Mouse (Mus musculus) CH12.LX (cell line): ENCODE measurements at regions not wholly inside any gene's neighbourhood (a gene's known extent, or its start where the extent isn't known, plus 50 kb on each side); places are given as distances from the start of the nearest gene placed in this dataset.

Experiments
- DNase-seq: peaks from one replicate; pipeline ENCODE4 v3.0.0-alpha.2; 2013; ENCODE audit errors: extremely low read depth
- H3K27ac ChIP-seq: 2 replicates; pipeline ENCODE4 v1.5.1; 2012; ENCODE audit warnings: low read depth, mild to moderate bottlenecking, control low read depth, moderate library complexity; ENCODE audit not compliant: insufficient read depth
- H3K27me3 ChIP-seq: replicated peaks from 2 replicates; pipeline ENCODE3; 2012; ENCODE audit warnings: inconsistent platforms
- H3K36me3 ChIP-seq, 2 experiments: replicated peaks in 1 of 2; 2 replicates each; pipeline versions ENCODE3 to v1.6.1; 2012; ENCODE audit warnings: inconsistent platforms in 1 of 2, low read length in 1 of 2, mild to moderate bottlenecking in 1 of 2, mixed read lengths in 1 of 2, moderate library complexity in 1 of 2; ENCODE audit not compliant: control insufficient read depth in 1 of 2, insufficient read depth in 1 of 2
- H3K4me1 ChIP-seq, 2 experiments: 2 replicates each; pipeline ENCODE4 v1.6.1; 2012; ENCODE audit warnings: inconsistent platforms in 1 of 2, moderate library complexity in 1 of 2; ENCODE audit not compliant: insufficient read depth in 2 of 2, control insufficient read depth in 1 of 2
- H3K4me2 ChIP-seq: 2 replicates; pipeline ENCODE4 v1.6.1; 2012; ENCODE audit warnings: low read depth, mild to moderate bottlenecking, control low read depth; ENCODE audit not compliant: poor library complexity, insufficient read depth, severe bottlenecking
- H3K4me3 ChIP-seq, 3 experiments: fragments of 150-350 bp in 1 of 3; sonication (generic) in 1 of 3; replicated peaks in 1 of 3; 2 replicates each; pipeline versions ENCODE3 to v1.5.1; 2011 to 2012; ENCODE audit warnings: low read depth in 2 of 3, low read length in 2 of 3, mild to moderate bottlenecking in 2 of 3, moderate library complexity in 2 of 3, control low read depth in 1 of 3, improper control_type of control experiment in 1 of 3, inconsistent platforms in 1 of 3, mixed read lengths in 1 of 3; ENCODE audit not compliant: poor library complexity in 1 of 3
- H3K79me2 ChIP-seq: replicated peaks from 2 replicates; pipeline ENCODE4 v1.6.1; 2012; ENCODE audit warnings: mild to moderate bottlenecking, moderate library complexity; ENCODE audit not compliant: control insufficient read depth, poor library complexity, insufficient read depth, severe bottlenecking; ENCODE audit errors: extremely low read depth
- H3K9ac ChIP-seq: 2 replicates; pipeline ENCODE4 v1.6.1; 2012; ENCODE audit warnings: low read depth, mild to moderate bottlenecking, control low read depth, moderate library complexity; ENCODE audit not compliant: insufficient read depth
- H3K9me3 ChIP-seq: replicated peaks from 2 replicates; pipeline ENCODE3; 2012; ENCODE audit warnings: low read length, inconsistent platforms, mixed read lengths
- BHLHE40 ChIP-seq: IDR thresholded peaks from 2 replicates; pipeline ENCODE4 v1.6.1; 2011; ENCODE audit warnings: mild to moderate bottlenecking, low read depth, low read length, improper control_type of control experiment
- CHD1 ChIP-seq: IDR thresholded peaks from 2 replicates; pipeline ENCODE4 v1.6.1; 2012; ENCODE audit warnings: low read depth, low read length, improper control_type of control experiment, inconsistent platforms
- CHD2 ChIP-seq: IDR thresholded peaks from 2 replicates; pipeline ENCODE4 v1.6.1; 2011; ENCODE audit warnings: low read length, improper control_type of control experiment
- ELF1 ChIP-seq: IDR thresholded peaks from 2 replicates; pipeline ENCODE4 v1.6.1; 2014; ENCODE audit warnings: low read depth, mild to moderate bottlenecking, inconsistent platforms, low read length, improper control_type of control experiment
- ETS1 ChIP-seq: conservative IDR thresholded peaks from 2 replicates; pipeline ENCODE4 v1.6.1; 2012; ENCODE audit warnings: low read depth, mild to moderate bottlenecking, inconsistent platforms, low read length, improper control_type of control experiment, moderate library complexity
- GABPA ChIP-seq: IDR thresholded peaks from 2 replicates; pipeline ENCODE4 v1.6.1; 2012; ENCODE audit warnings: low read depth, low read length, improper control_type of control experiment, inconsistent platforms; ENCODE audit not compliant: insufficient replicate concordance
- HCFC1 ChIP-seq: IDR thresholded peaks from 2 replicates; pipeline ENCODE4 v1.6.1; 2012; ENCODE audit warnings: low read depth, mild to moderate bottlenecking, inconsistent platforms, low read length, improper control_type of control experiment
- IRF4 ChIP-seq: IDR thresholded peaks from 2 replicates; pipeline ENCODE4 v1.6.1; 2014; ENCODE audit warnings: low read depth, mild to moderate bottlenecking, inconsistent platforms, low read length, improper control_type of control experiment
- JUN ChIP-seq: IDR thresholded peaks from 2 replicates; pipeline ENCODE4 v1.6.1; 2011; ENCODE audit warnings: low read depth, mild to moderate bottlenecking, low read length, improper control_type of control experiment, moderate library complexity; ENCODE audit not compliant: insufficient read depth
- JUND ChIP-seq: conservative IDR thresholded peaks from 2 replicates; pipeline ENCODE4 v1.6.1; 2011; ENCODE audit warnings: low read depth, low read length, improper control_type of control experiment
- MAFK ChIP-seq: IDR thresholded peaks from 2 replicates; pipeline ENCODE4 v1.6.1; 2011; ENCODE audit warnings: low read length, improper control_type of control experiment; ENCODE audit not compliant: insufficient replicate concordance
- MAX ChIP-seq: IDR thresholded peaks from 2 replicates; pipeline ENCODE4 v1.6.1; 2011; ENCODE audit warnings: low read length, improper control_type of control experiment
- MAZ ChIP-seq: IDR thresholded peaks from 2 replicates; pipeline ENCODE4 v1.6.1; 2012; ENCODE audit warnings: low read depth, mild to moderate bottlenecking, inconsistent platforms, low read length, improper control_type of control experiment, moderate library complexity
- MEF2A ChIP-seq: IDR thresholded peaks from 2 replicates; pipeline ENCODE4 v1.6.1; 2014; ENCODE audit warnings: low read depth, mild to moderate bottlenecking, inconsistent platforms, low read length, improper control_type of control experiment, borderline replicate concordance
- MXI1 ChIP-seq: IDR thresholded peaks from 2 replicates; pipeline ENCODE4 v1.6.1; 2011; ENCODE audit warnings: mild to moderate bottlenecking, low read depth, low read length, improper control_type of control experiment
- MYC ChIP-seq: IDR thresholded peaks from 2 replicates; pipeline ENCODE4 v1.6.1; 2011; ENCODE audit warnings: low read depth, mild to moderate bottlenecking, improper control_type of control experiment, low read length
- NELFE ChIP-seq: IDR thresholded peaks from 2 replicates; pipeline ENCODE4 v1.6.1; 2011; ENCODE audit warnings: low read depth, low read length, improper control_type of control experiment
- NRF1 ChIP-seq: IDR thresholded peaks from 2 replicates; pipeline ENCODE4 v1.6.1; 2014; ENCODE audit warnings: low read depth, mild to moderate bottlenecking, inconsistent platforms, low read length, improper control_type of control experiment, moderate library complexity
- POLR2A ChIP-seq: IDR thresholded peaks from 2 replicates; pipeline ENCODE4 v1.6.1; 2011; ENCODE audit warnings: low read depth, mild to moderate bottlenecking, improper control_type of control experiment, low read length
- RAD21 ChIP-seq: IDR thresholded peaks from 2 replicates; pipeline ENCODE4 v1.6.1; 2011; ENCODE audit warnings: low read depth, mild to moderate bottlenecking, low read length, improper control_type of control experiment, moderate library complexity
- RCOR1 ChIP-seq: conservative IDR thresholded peaks from 2 replicates; pipeline ENCODE4 v1.6.1; 2012; ENCODE audit warnings: low read depth, mild to moderate bottlenecking, inconsistent platforms, low read length, improper control_type of control experiment
- SMC3 ChIP-seq: IDR thresholded peaks from 2 replicates; pipeline ENCODE4 v1.6.1; 2011; ENCODE audit warnings: low read depth, low read length, improper control_type of control experiment
- UBTF ChIP-seq: IDR thresholded peaks from 2 replicates; pipeline ENCODE4 v1.6.1; 2012; ENCODE audit warnings: low read depth, mild to moderate bottlenecking, inconsistent platforms, low read length, improper control_type of control experiment, moderate library complexity
- USF1 ChIP-seq: IDR thresholded peaks from 2 replicates; pipeline ENCODE4 v1.6.1; 2014; ENCODE audit warnings: low read depth, mild to moderate bottlenecking, inconsistent platforms, low read length, improper control_type of control experiment
- USF2 ChIP-seq: conservative IDR thresholded peaks from 2 replicates; pipeline ENCODE4 v1.6.1; 2011; ENCODE audit warnings: low read depth, low read length, improper control_type of control experiment
- ZMIZ1 ChIP-seq: IDR thresholded peaks from 2 replicates; pipeline ENCODE4 v1.6.1; 2012; ENCODE audit warnings: low read depth, mild to moderate bottlenecking, inconsistent platforms, low read length, improper control_type of control experiment
- dilution Hi-C: fragments of 300-500 bp; cut with MboI; formaldehyde crosslinking; loops from 2 replicates; pipeline ENCODE4 v1.14.3; 2020; ENCODE audit warnings: low sequenced_read_pairs; ENCODE audit not compliant: extremely low pct_unique_long_range_greater_than_20kb, extremely low pct_ligation_motif_present
- in situ Hi-C: fragments of 300-500 bp; cut with MboI; formaldehyde crosslinking; loops from 3 replicates; pipeline ENCODE4 v1.14.3; 2019; ENCODE audit warnings: low sequenced_read_pairs, low pct_ligation_motif_present, low pct_unique_long_range_greater_than_20kb, mixed read lengths

GRCm38 (mm10) chr17:79960688-79961087, 64.8 kb upstream of the Atl2 start:
- Histone ChIP-seq H3K9ac (no peak overlapping the region), H3K4me1 (peaks cover 16 to 30% of the 10 kb centered on the region in 2 experiments), H3K9me3 (no peaks in the 10 kb centered on the region), H3K27ac (no peak overlapping the region), H3K4me2 (no peak overlapping the region), H3K4me3 (no peak overlapping the region), H3K79me2 (no peaks in the 10 kb centered on the region), H3K36me3 (no peaks in the 10 kb centered on the region), H3K27me3 (peaks cover 6% of the 10 kb centered on the region)
- no peak for DNase-seq
- dilution Hi-C loops, result no loop called here
- in situ Hi-C loops, result no loop called here
- no peak for TF ChIP-seq SMC3
- no peak for TF ChIP-seq JUND
- TF ChIP-seq RAD21, result no peak
- TF ChIP-seq IRF4, result no peak
- no peak for TF ChIP-seq JUN
- no peak for TF ChIP-seq GABPA
- TF ChIP-seq MAX, result no peak
- no peak for TF ChIP-seq ETS1
- no peak for TF ChIP-seq HCFC1
- TF ChIP-seq USF2, result no peak

DNA sequence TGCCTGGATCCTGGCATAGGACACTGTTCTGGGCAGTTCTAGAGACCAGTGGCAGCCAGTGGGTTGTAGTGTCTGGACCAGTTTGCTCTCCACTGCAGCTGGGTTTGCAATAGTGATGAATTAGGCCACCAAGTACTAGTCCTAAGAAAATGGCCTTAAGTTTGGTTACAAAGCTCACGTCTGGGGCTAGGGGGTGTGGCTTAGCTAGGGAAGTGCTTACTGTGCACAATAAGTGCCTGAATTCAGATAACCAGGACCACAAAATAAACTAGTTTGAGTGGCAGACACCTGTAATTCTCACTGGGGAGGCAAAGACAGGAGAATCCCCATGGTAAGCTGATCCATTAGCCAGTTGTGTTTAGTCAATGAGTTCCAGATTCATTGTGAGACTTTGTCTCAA, 59.3 kb upstream of the Atl2 start:
- peak; percentile 56 for DNase-seq
- dilution Hi-C loops, result no loop called here
- Histone ChIP-seq H3K36me3 (no peaks in the 10 kb centered on the region), H3K4me3 (no peak overlapping the region), H3K9me3 (peaks cover 3% of the 10 kb centered on the region), H3K4me1 (peaks cover 25 to 47% of the 10 kb centered on the region in 2 experiments), H3K27ac (peak overlapping the region; percentile 89), H3K79me2 (no peaks in the 10 kb centered on the region), H3K4me2 (peak overlapping the region; percentile 4; the same call in 1 of the 2 replicates), H3K27me3 (no peaks in the 10 kb centered on the region), H3K9ac (no peak overlapping the region)
- TF ChIP-seq NRF1 (no peak), IRF4 (no peak), MAFK (peak; percentile 82)
- in situ Hi-C loops, result no loop called here

GRCm38 (mm10) chr17:79954624-79955244, 58.8 kb upstream of the Atl2 start:
- Histone ChIP-seq H3K9ac (no peak overlapping the region), H3K27ac (peak overlapping the region; percentile 89), H3K4me3 (no peak overlapping the region), H3K4me2 (peak overlapping the region; percentile 4), H3K79me2 (no peaks in the 10 kb centered on the region), H3K4me1 (peaks cover 24 to 49% of the 10 kb centered on the region in 2 experiments), H3K9me3 (peaks cover 3% of the 10 kb centered on the region), H3K27me3 (no peaks in the 10 kb centered on the region), H3K36me3 (no peaks in the 10 kb centered on the region)
- DNase-seq, result peak; percentile 90
- in situ Hi-C loops, result no loop called here
- dilution Hi-C loops, result no loop called here
- no peak for TF ChIP-seq ZMIZ1
- peak; percentile 92 for TF ChIP-seq MEF2A
- TF ChIP-seq BHLHE40, result peak; percentile 87
- TF ChIP-seq UBTF, result no peak
- TF ChIP-seq SMC3, result peak; percentile 13; the same call in 1 of the 2 replicates
- TF ChIP-seq CHD2, result peak; percentile 11; the same call in 1 of the 2 replicates
- peak; percentile 87; the same call in 1 of the 2 replicates for TF ChIP-seq MYC
- TF ChIP-seq RCOR1, result peak; percentile 48; the same call in 1 of the 2 replicates
- peak; percentile 10; the same call in 1 of the 2 replicates for TF ChIP-seq MXI1
- no peak for TF ChIP-seq NELFE
- TF ChIP-seq ELF1, result 0 out of 2 replicates have a peak, but pooled peaks have one; percentile 20
- no peak for TF ChIP-seq POLR2A
- TF ChIP-seq USF1, result no peak
- TF ChIP-seq CHD1, result no peak
- TF ChIP-seq RAD21, result no peak
- peak; percentile 93; the same call in 1 of the 2 replicates for TF ChIP-seq MAZ
- TF ChIP-seq ETS1, result peak; percentile 85; the same call in 1 of the 2 replicates
